38 mouse cellular contexts compared by ENCODE assay signal in the genomic region with DNA sequence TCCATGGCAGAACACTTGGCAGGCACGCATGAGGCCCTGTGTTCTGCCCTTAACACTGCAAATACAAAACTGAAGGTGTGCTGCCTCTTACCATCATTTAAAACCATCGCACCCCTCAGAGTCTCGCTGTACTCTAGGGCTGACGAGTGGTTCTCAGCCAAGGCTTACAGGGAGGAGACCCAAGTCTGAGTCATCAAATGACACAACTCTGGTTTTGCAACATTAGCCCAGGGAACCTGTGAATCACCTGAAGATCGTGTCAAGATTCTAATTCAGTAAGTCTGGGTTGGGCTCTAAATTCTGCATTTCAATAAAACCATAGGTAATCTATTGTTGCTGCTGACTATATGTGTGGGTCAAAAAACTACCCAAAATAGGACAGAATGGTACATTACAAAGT. TPM values are rescaled to one million over a fixed set of nuclear protein-coding genes. Genes with fewer than 3 reads are reported as not detected.
DNase-seq lines count a peak whose midpoint lies in the region; ATAC-seq and TF ChIP-seq lines count a peak whose summit lies in the region.
"Had no signal": no experiment of that assay in that cellular context is flagged by ENCODE, and none has a peak within 500 bp of the region (broad histone marks: within the 10 kb centered on the region; RNA-seq: fewer than 3 reads in every experiment).

No protein-coding gene starts in this region.

- peaks cover 44% of the 10 kb centered on the region for H3K36me3 ChIP-seq in liver, adult 2 months (ENCODE audit: control insufficient read depth, insufficient read depth, low read length)
- no peaks in the 10 kb centered on the region for H3K36me3 ChIP-seq in liver, embryonic 11.5 days (ENCODE audit: control insufficient read depth, insufficient read depth, low read length)
- peaks cover 53% of the 10 kb centered on the region for H3K36me3 ChIP-seq in small intestine, adult 2 months (ENCODE audit: control insufficient read depth, insufficient read depth, low read length)
- H3K36me3 ChIP-seq: heart, embryonic 13.5 days; hindbrain, embryonic 10.5 days; hindbrain, embryonic 15.5 days; limb, embryonic 13.5 days; midbrain, embryonic 13.5 days; neural tube, embryonic 13.5 days had no signal

- peaks cover 33% of the 10 kb centered on the region; the same call in 1 of the 2 replicates for H3K79me2 ChIP-seq in liver, adult 2 months (ENCODE audit: control insufficient read depth, insufficient read depth, low read length)

- no peaks in the 10 kb centered on the region for H3K9me3 ChIP-seq in liver, embryonic 11.5 days (ENCODE audit: control insufficient read depth, low read length)
- H3K9me3 ChIP-seq: heart, embryonic 13.5 days; hindbrain, embryonic 10.5 days; hindbrain, embryonic 15.5 days; limb, embryonic 13.5 days; midbrain, embryonic 13.5 days; neural tube, embryonic 13.5 days had no signal

- no peak for TF ChIP-seq CTCF in liver, adult 2 months (IDR thresholded peaks at IDR 0.05; ENCODE audit: low read depth, low read length)
- TF ChIP-seq CTCF in small intestine, adult 2 months (IDR thresholded peaks at IDR 0.05; ENCODE audit: extremely low read depth, insufficient read length, insufficient replicate concordance, low read depth, low read length): no peak
- no peak for TF ChIP-seq CTCF in gastrocnemius, adult 2 months (IDR thresholded peaks at IDR 0.05)

- H3K27me3 ChIP-seq in liver, adult 2 months (ENCODE audit: control insufficient read depth, insufficient read depth, low read length): no peaks in the 10 kb centered on the region
- H3K27me3 ChIP-seq in liver, embryonic 11.5 days (replicated peaks; ENCODE audit: control insufficient read depth, insufficient read depth, low read length): no peaks in the 10 kb centered on the region
- no peaks in the 10 kb centered on the region for H3K27me3 ChIP-seq in small intestine, adult 2 months (ENCODE audit: control insufficient read depth, insufficient read depth, low read length)
- H3K27me3 ChIP-seq: heart, embryonic 13.5 days; hindbrain, embryonic 15.5 days; limb, embryonic 13.5 days; midbrain, embryonic 13.5 days; neural tube, embryonic 13.5 days had no signal

- DNase-seq in adrenal gland, adult 2 months: peak; percentile 20
- DNase-seq in adrenal gland, postnatal 10 days: no peak
- peak; percentile 76 for DNase-seq in liver, adult 2 months (ENCODE audit: extremely low read depth, low read depth, low spot score)
- DNase-seq in liver, embryonic 11.5 days (ENCODE audit: low spot score): no peak
- peak; percentile 4 for DNase-seq in NIH3T3 (ENCODE audit: low read depth)
- DNase-seq in gastrocnemius, adult 2 months: no peak
- no peak for DNase-seq in thymus, postnatal 10 days (ENCODE audit: low spot score in 2 of 2)
- DNase-seq: cerebellum, adult 8-10 months; cerebellum, postnatal 25 days; heart, postnatal 10 days; kidney, adult 9 months; kidney, postnatal 14 days; lung, embryonic 14.5 days; right cerebral cortex, postnatal 25 days; spleen, adult 18-20 months; thymus, adult 18-20 months; thymus, postnatal 36 days had no signal

- WGBS in liver, adult 2 months: 22% methylated on average over 5 of the region's 5 CpGs
- 75% methylated on average over 5 of the region's 5 CpGs for WGBS in liver, embryonic 11.5 days
- 65% methylated on average over 5 of the region's 5 CpGs for WGBS in small intestine, adult 2 months

- H3K27ac ChIP-seq in liver, adult 2 months (replicated peaks; ENCODE audit: insufficient read depth, low read depth, low read length): peak overlapping the region; percentile 11; the same call in 1 of the 2 replicates
- H3K27ac ChIP-seq in liver, embryonic 11.5 days (ENCODE audit: low read depth, low read length): no peak overlapping the region
- H3K27ac ChIP-seq in small intestine, adult 2 months (ENCODE audit: insufficient read depth, low read depth, low read length): no peak overlapping the region
- no peak overlapping the region for H3K27ac ChIP-seq in gastrocnemius, adult 2 months
- H3K27ac ChIP-seq: heart, embryonic 13.5 days; hindbrain, embryonic 10.5 days; hindbrain, embryonic 15.5 days; limb, embryonic 13.5 days; liver, embryonic 14.5 days; macrophage; midbrain, embryonic 13.5 days; neural tube, embryonic 13.5 days had no signal

- H3K4me1 ChIP-seq in liver, adult 2 months (ENCODE audit: control insufficient read depth, insufficient read depth, low read length): peaks cover 43% of the 10 kb centered on the region
- no peaks in the 10 kb centered on the region for H3K4me1 ChIP-seq in liver, embryonic 11.5 days (replicated peaks; ENCODE audit: control insufficient read depth, insufficient read depth, low read length)
- H3K4me1 ChIP-seq in small intestine, adult 2 months (ENCODE audit: control insufficient read depth, insufficient read depth, insufficient read length, low read length): peaks cover 8% of the 10 kb centered on the region; the same call in 1 of the 2 replicates
- H3K4me1 ChIP-seq: heart, embryonic 13.5 days; hindbrain, embryonic 10.5 days; hindbrain, embryonic 15.5 days; limb, embryonic 13.5 days; neural tube, embryonic 13.5 days had no signal

- no peak overlapping the region for H3K4me3 ChIP-seq in liver, adult 2 months (ENCODE audit: insufficient read depth, low read depth, low read length)
- H3K4me3 ChIP-seq in liver, embryonic 11.5 days (ENCODE audit: low read depth, low read length): no peak overlapping the region
- H3K4me3 ChIP-seq in small intestine, adult 2 months (ENCODE audit: low read depth, low read length): 0 out of 2 replicates have a peak overlapping the region, but pooled peaks have one; percentile 24
- H3K4me3 ChIP-seq in gastrocnemius, adult 2 months: no peak overlapping the region
- H3K4me3 ChIP-seq: heart, embryonic 13.5 days; hindbrain, embryonic 10.5 days; hindbrain, embryonic 15.5 days; limb, embryonic 13.5 days; midbrain, embryonic 13.5 days; neural tube, embryonic 13.5 days had no signal

- no peak for TF ChIP-seq POLR2A in liver, adult 2 months (IDR thresholded peaks at IDR 0.05; ENCODE audit: extremely low read depth, insufficient read depth, low read length)
- no peak for TF ChIP-seq POLR2A in small intestine, adult 2 months (IDR thresholded peaks at IDR 0.05; ENCODE audit: low read depth, low read length)

- no peak for ATAC-seq in liver, embryonic 11.5 days (replicated peaks; ENCODE audit: low FRiP score)
- ATAC-seq: forebrain, embryonic 14.5 days; inflammation-experienced regulatory T-cells, adult 6 months; midbrain, embryonic 13.5 days had no signal

- H3K9ac ChIP-seq in liver, adult 2 months (ENCODE audit: low read depth, low read length): no peak overlapping the region
- H3K9ac ChIP-seq in liver, embryonic 11.5 days (ENCODE audit: low read depth, low read length): no peak overlapping the region
- H3K9ac ChIP-seq: heart, embryonic 13.5 days; hindbrain, embryonic 15.5 days; limb, embryonic 13.5 days; liver, embryonic 14.5 days; lung, embryonic 14.5 days; midbrain, embryonic 13.5 days; neural tube, embryonic 13.5 days had no signal

- intact Hi-C loops in gastrocnemius, adult 2 months (cut with DNase I): no loop called here

- H3K4me2 ChIP-seq in liver, embryonic 11.5 days: no peak overlapping the region
- H3K4me2 ChIP-seq: heart, embryonic 13.5 days; hindbrain, embryonic 15.5 days; limb, embryonic 13.5 days; lung, embryonic 14.5 days; midbrain, embryonic 13.5 days; neural tube, embryonic 13.5 days had no signal

RNA-seq across cellular contexts. Expression of a gene that starts 6.9 kb away (rescaled TPM):
- total RNA-seq in adrenal gland, adult 2 months (2021): under 1 TPM; 0.40 to 0.48 TPM
- not detected in 2 replicates for polyA plus RNA-seq in adrenal gland, adult 2 months (2012; rRNA removed)
- 1 to 10 TPM; 1.1 to 2.5 TPM for total RNA-seq in adrenal gland, postnatal 10 days (2021)
- 36.0 and 40.0 TPM in 2 replicates for total RNA-seq in liver, adult 2 months (2014; rRNA removed)
- polyA plus RNA-seq in liver, adult 2 months (2012; rRNA removed): 15.8 and 17.0 TPM in 2 replicates
- polyA plus RNA-seq in liver, embryonic 11.5 days (2014; fragmentation: Nextera tagmentation; extraction: Ambion mirVana): 1.2 and 1.9 TPM in 2 replicates
- polyA plus RNA-seq in small intestine, adult 2 months (2012; rRNA removed): 7.3 and 20.9 TPM in 2 replicates
- total RNA-seq in gastrocnemius, adult 2 months (2021): under 1 TPM; 0.10 to 0.11 TPM
- total RNA-seq: megakaryocyte-erythroid progenitor cell, adult 5-6 weeks; MEL had no signal
- polyA plus RNA-seq: embryonic facial prominence, embryonic 11.5 days; forebrain, embryonic 14.5 days; hindbrain, embryonic 15.5 days; inflammation-experienced regulatory T-cells, adult 6 months; limb, embryonic 13.5 days; lung, embryonic 14.5 days; macrophage; midbrain, embryonic 13.5 days; neural tube, embryonic 13.5 days had no signal

RNA-seq across cellular contexts. Expression of a gene that starts 21.4 kb away (rescaled TPM):
- total RNA-seq in adrenal gland, adult 2 months (2021): 10 to 100 TPM in 1 of 2 experiments, under 1 TPM in 1; 0.81 to 11.0 TPM
- polyA plus RNA-seq in adrenal gland, adult 2 months (2012; rRNA removed): 0.71 and 6.7 TPM in 2 replicates
- 1 to 10 TPM; 1.5 to 2.7 TPM for total RNA-seq in adrenal gland, postnatal 10 days (2021)
- total RNA-seq in liver, adult 2 months (2014; rRNA removed): 1.0 and 1.4 TPM in 2 replicates
- 1.0 and 2.0 TPM in 2 replicates for polyA plus RNA-seq in liver, adult 2 months (2012; rRNA removed)
- polyA plus RNA-seq in liver, embryonic 11.5 days (2014; fragmentation: Nextera tagmentation; extraction: Ambion mirVana): 1.7 and 2.6 TPM in 2 replicates
- 1.7 and 2.0 TPM in 2 replicates for polyA plus RNA-seq in small intestine, adult 2 months (2012; rRNA removed)
- 1 to 10 TPM; 2.0 to 3.2 TPM for total RNA-seq in gastrocnemius, adult 2 months (2021)
- total RNA-seq: megakaryocyte-erythroid progenitor cell, adult 5-6 weeks; MEL had no signal
- polyA plus RNA-seq: inflammation-experienced regulatory T-cells, adult 6 months; macrophage had no signal

RNA-seq across cellular contexts. Expression of a gene that starts 23.2 kb away (rescaled TPM):
- total RNA-seq in adrenal gland, adult 2 months (2021): not detected
- polyA plus RNA-seq in adrenal gland, adult 2 months (2012; rRNA removed): not detected in 2 replicates
- not detected for total RNA-seq in adrenal gland, postnatal 10 days (2021)
- total RNA-seq in liver, adult 2 months (2014; rRNA removed): 0.18 and 0.20 TPM in 2 replicates
- polyA plus RNA-seq in liver, adult 2 months (2012; rRNA removed): 0.05 TPM in 1 of 2 replicates, not detected in the other
- polyA plus RNA-seq in liver, embryonic 11.5 days (2014; fragmentation: Nextera tagmentation; extraction: Ambion mirVana): 0.03 TPM in 1 of 2 replicates, not detected in the other
- polyA plus RNA-seq in small intestine, adult 2 months (2012; rRNA removed): 0.03 and 0.20 TPM in 2 replicates
- total RNA-seq in gastrocnemius, adult 2 months (2021): not detected
- total RNA-seq: adrenal gland, adult 18-20 months; gastrocnemius, adult 8-10 months; gastrocnemius, postnatal 4 days; heart, adult 8-10 months; heart, postnatal 10 days; layer of hippocampus, adult 8-10 months; left cerebral cortex, postnatal 36 days; megakaryocyte-erythroid progenitor cell, adult 5-6 weeks; MEL had no signal
- polyA plus RNA-seq: embryonic facial prominence, embryonic 11.5 days; forebrain, embryonic 14.5 days; heart, embryonic 13.5 days; hindbrain, embryonic 10.5 days; hindbrain, embryonic 15.5 days; inflammation-experienced regulatory T-cells, adult 6 months; limb, embryonic 13.5 days; macrophage; midbrain, embryonic 13.5 days; neural tube, embryonic 13.5 days; stomach, embryonic 16.5 days had no signal

RNA-seq across cellular contexts. Expression of a gene that starts 35.5 kb away (rescaled TPM):
- total RNA-seq in adrenal gland, adult 2 months (2021): not detected
- polyA plus RNA-seq in adrenal gland, adult 2 months (2012; rRNA removed): not detected in 2 replicates
- total RNA-seq in adrenal gland, postnatal 10 days (2021): under 1 TPM in 1 of 2 experiments, not detected in 1; 0.33 TPM
- total RNA-seq in liver, adult 2 months (2014; rRNA removed): not detected in 2 replicates
- polyA plus RNA-seq in liver, adult 2 months (2012; rRNA removed): not detected in 2 replicates
- polyA plus RNA-seq in liver, embryonic 11.5 days (2014; fragmentation: Nextera tagmentation; extraction: Ambion mirVana): not detected in 2 replicates
- 0.04 and 0.05 TPM in 2 replicates for polyA plus RNA-seq in small intestine, adult 2 months (2012; rRNA removed)
- under 1 TPM; 0.31 to 0.78 TPM for total RNA-seq in gastrocnemius, adult 2 months (2021)
- total RNA-seq: adrenal gland, adult 18-20 months; megakaryocyte-erythroid progenitor cell, adult 5-6 weeks; MEL had no signal
- polyA plus RNA-seq: embryonic facial prominence, embryonic 11.5 days; forebrain, embryonic 14.5 days; hindbrain, embryonic 10.5 days; hindbrain, embryonic 15.5 days; inflammation-experienced regulatory T-cells, adult 6 months; liver, embryonic 14.5 days; lung, embryonic 14.5 days; macrophage; midbrain, embryonic 13.5 days; neural tube, embryonic 13.5 days had no signal

Comparison
In these comparisons a context has a peak if more than half of its experiments do, and no peak if none do; other contexts are left out.
1. DNase-seq: peak in adrenal gland, adult 2 months (single experiment), liver, adult 2 months (single experiment) and NIH3T3 (single experiment); none in adrenal gland, postnatal 10 days (single experiment), liver, embryonic 11.5 days (single experiment), gastrocnemius, adult 2 months (single experiment) and thymus, postnatal 10 days (0 of 2).
2. RNA of a gene that starts 6.9 kb away (total RNA-seq): 36.0 to 40.0 TPM in liver, adult 2 months; 1.1 to 2.5 TPM in adrenal gland, postnatal 10 days, 0.40 to 0.48 TPM in adrenal gland, adult 2 months and 0.10 to 0.11 TPM in gastrocnemius, adult 2 months; every median in the first group is over 10 times any median in the second.